Mouse (Mus musculus): ENCODE data around the gene Prkce.

- TF ChIP-seq POLR2A (IDR thresholded peaks at IDR 0.05; ENCODE audit: low read depth, low read length) (no peak), CTCF (IDR thresholded peaks at IDR 0.05; ENCODE audit: extremely low read depth, insufficient read length, insufficient replicate concordance, low read depth, low read length) (no peak)
Measured at GRCm38 (mm10) chr17:86464689-86465363, 297.2 kb downstream of the Prkce start.

Data from small intestine, adult 2 months (tissue).